ENCODE assay signal across 12 mouse cellular contexts in genomic region chr10:66142413-66142812, GRCm38 (mm10).
"Had no signal": no experiment of that assay in that cellular context is flagged by ENCODE, and none has a peak within 500 bp of the region (broad histone marks: within the 10 kb centered on the region; RNA-seq: fewer than 3 reads in every experiment).

No protein-coding gene starts in this region.

- H3K27me3 ChIP-seq: limb, embryonic 13.5 days; midbrain, embryonic 12.5 days; neural tube, embryonic 13.5 days had no signal

- H3K36me3 ChIP-seq: limb, embryonic 13.5 days; midbrain, embryonic 12.5 days; neural tube, embryonic 13.5 days had no signal

- H3K27ac ChIP-seq: layer of hippocampus, adult 2 months; limb, embryonic 13.5 days; liver, embryonic 14.5 days; midbrain, embryonic 12.5 days; neural tube, embryonic 13.5 days had no signal

- H3K4me2 ChIP-seq: limb, embryonic 13.5 days; midbrain, embryonic 12.5 days; neural tube, embryonic 13.5 days had no signal

- H3K9me3 ChIP-seq: limb, embryonic 13.5 days; midbrain, embryonic 12.5 days; neural tube, embryonic 13.5 days had no signal

- H3K4me1 ChIP-seq: limb, embryonic 13.5 days; midbrain, embryonic 12.5 days; neural tube, embryonic 13.5 days had no signal

- DNase-seq: kidney, postnatal 4 days; lung, adult 18-20 months; right cerebral cortex, postnatal 4 days; spleen, adult 18-20 months; thymus, adult 18-20 months; thymus, postnatal 25 days had no signal

- ATAC-seq: midbrain, embryonic 16.5 days had no signal

- H3K9ac ChIP-seq: limb, embryonic 13.5 days; liver, embryonic 14.5 days; midbrain, embryonic 12.5 days; neural tube, embryonic 13.5 days had no signal

- H3K4me3 ChIP-seq: layer of hippocampus, adult 2 months; limb, embryonic 13.5 days; midbrain, embryonic 12.5 days; neural tube, embryonic 13.5 days had no signal
